Mouse (Mus musculus): ENCODE measurements around the gene Hspa1l.

DNA sequence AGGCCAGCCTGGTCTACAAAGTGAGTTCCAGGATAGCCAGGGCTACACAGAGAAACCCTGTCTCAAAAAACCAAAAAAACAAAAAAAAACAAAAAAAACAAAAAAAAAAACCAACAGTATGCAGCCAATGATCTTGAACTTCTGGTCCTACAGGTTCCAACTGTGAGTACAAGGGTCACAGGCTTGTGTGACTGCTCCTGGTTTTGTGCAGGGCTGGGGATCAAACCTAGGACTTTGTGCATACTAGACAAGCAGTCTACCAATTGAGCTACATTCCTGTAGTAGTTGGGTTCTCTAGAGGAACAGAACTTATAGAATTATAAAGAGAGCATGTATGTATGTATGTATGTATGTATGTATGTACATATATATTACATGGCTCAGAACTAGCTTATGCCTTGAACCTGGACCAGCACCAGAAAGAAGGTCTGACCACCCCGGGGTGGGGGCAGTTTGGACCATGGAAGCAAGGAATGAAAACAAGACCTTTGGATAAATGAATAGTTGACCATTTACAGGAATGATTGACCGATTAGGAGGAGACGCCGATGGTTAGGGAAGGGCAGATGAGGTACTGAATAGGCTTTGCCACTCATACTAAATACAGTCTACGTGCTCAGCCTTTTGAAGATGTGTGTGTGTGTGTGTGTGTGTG, 25.9 kb upstream of the Hspa1l start:
- TF ChIP-seq CTCF (conservative IDR thresholded peaks at IDR 0.05; ENCODE audit: low read length) = no peak
- TF ChIP-seq POU5F1 (IDR thresholded peaks at IDR 0.05; ENCODE audit: borderline replicate concordance, low read length) = no peak
- no peak for TF ChIP-seq NANOG (IDR thresholded peaks at IDR 0.05; ENCODE audit: borderline replicate concordance, low read length)
